Mouse (Mus musculus): ENCODE measurements around the gene Ugt1a2.

DNA sequence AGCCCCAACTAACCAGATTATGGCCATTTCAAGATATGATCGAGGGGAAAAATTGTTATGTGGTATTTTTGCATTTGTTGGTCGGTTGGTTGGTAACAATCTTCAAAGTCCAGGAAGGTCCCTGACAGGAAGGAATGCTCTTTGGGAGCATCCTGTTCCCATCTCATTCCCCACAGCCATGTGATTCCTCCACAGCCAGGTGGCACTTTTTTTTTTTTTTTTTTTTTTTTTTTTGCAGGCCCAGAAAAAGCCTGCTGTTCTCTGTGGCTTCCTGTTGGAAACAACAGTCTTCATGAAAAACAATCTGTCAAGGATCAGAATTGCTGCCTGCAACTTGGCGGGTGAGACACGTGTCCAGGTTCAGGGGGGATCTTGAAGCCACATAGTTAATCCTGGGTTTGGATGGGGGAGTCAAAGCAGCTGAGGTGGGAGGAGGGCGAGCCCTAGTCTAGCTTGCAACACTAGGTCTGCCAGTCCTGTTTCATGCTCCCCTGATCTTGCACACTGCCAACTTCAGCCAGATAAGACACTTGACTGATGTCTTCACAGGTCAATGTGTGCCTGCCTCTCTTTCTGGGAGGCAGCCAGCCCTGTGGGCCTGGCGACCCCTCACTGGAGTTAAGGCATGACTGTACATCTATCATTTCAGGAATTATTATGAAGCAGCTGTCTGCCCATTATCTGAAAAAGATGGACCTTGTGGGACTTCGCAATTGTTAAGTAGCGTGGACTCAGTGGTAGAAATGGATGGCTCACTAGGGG is 58.7 kb downstream of the Ugt1a2 start:
- TF ChIP-seq POLR2A (IDR thresholded peaks at IDR 0.05; ENCODE audit: borderline replicate concordance, extremely low read depth, low read depth, low read length) (no peak), CTCF (IDR thresholded peaks at IDR 0.05; ENCODE audit: insufficient read depth, low read length) (no peak)

Data from lung, adult 2 months (tissue).